Mouse (Mus musculus): ENCODE data around the gene Pycr2.

DNA sequence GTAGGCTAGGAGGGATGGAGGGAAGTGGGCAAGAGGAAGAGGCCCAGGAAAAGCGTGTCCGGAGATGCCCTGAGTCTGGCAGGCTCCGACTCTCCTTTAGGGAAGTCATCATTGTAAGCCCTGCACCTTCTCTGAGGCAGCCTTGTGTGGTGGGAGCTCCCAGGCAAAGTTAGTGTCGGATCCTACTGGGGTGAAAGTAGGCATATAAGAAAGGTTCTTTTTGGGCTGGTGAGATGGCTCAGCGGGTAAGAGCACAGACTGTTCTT, 655 bp downstream of the Pycr2 start:
- TF ChIP-seq CTCF (IDR thresholded peaks at IDR 0.05) (no peak), EP300 (IDR thresholded peaks at IDR 0.05) (no peak)
